Mouse (Mus musculus): ENCODE data around the gene Dusp7. TPM values are rescaled to one million over a fixed set of nuclear protein-coding genes. Genes with fewer than 3 reads are reported as not detected.

Gene Dusp7
- polyA plus RNA-seq, 1 experiment from 2014 or later, result 10.5 TPM

- H3K4me1 ChIP-seq, result peaks cover 69% of the 10 kb centered on the region
These were observed 2.4 kb downstream of the Dusp7 start for GRCm38 (mm10) chr9:106370620-106371383.

GRCm38 (mm10) chr9:106371384-106371671 lies 2.9 kb downstream of the Dusp7 start:
- ATAC-seq, result no peak
- Histone ChIP-seq H3K4me2 (peak overlapping the region; percentile 89), H3K36me3 (peaks cover 46% of the 10 kb centered on the region), H3K27ac (peak overlapping the region; percentile 32; the same call in 1 of the 2 replicates), H3K9ac (no peak overlapping the region), H3K9me3 (replicated peaks) (no peaks in the 10 kb centered on the region), H3K27me3 (replicated peaks) (peaks cover 23% of the 10 kb centered on the region), H3K4me3 (0 out of 2 replicates have a peak overlapping the region, but pooled peaks have one; percentile 8), H3K4me1 (peaks cover 68% of the 10 kb centered on the region)
- 62% methylated on average over 6 of the region's 6 CpGs for WGBS (ENCODE audit: insufficient replicate concordance)

More at GRCm38 (mm10) chr9:106370620-106371383, 2.4 kb downstream of the Dusp7 start:
- Histone ChIP-seq H3K4me2 (peak overlapping the region; percentile 89), H3K27me3 (replicated peaks) (peaks cover 28% of the 10 kb centered on the region), H3K9ac (no peak overlapping the region), H3K27ac (no peak overlapping the region; the same call in 1 of the 2 replicates), H3K36me3 (peaks cover 46% of the 10 kb centered on the region), H3K9me3 (replicated peaks) (no peaks in the 10 kb centered on the region), H3K4me3 (peak overlapping the region; percentile 80)
- ATAC-seq, result no peak
- WGBS (ENCODE audit: insufficient replicate concordance), result 83% methylated on average over 30 of the region's 30 CpGs

DNA sequence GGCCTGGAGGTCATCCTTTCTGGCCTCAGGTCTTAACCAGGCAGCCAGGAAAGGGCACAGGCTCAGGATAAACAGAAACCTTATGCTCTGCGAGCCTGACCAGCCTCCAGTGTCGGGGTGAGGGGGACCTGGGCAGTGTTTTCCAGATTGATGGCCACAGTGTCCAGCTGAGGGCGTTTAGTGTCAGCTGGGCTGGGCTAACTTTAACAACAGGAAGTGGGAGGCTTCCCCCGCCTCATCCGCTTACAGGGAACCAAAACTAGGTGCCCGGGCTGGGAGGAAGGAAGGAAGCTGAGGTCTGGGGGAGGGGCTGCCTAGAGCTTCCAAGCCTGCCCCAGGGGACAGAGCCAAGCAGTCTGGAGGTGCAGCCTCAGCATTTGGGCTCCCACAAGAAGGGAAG lies 3.3 kb downstream of the Dusp7 start:
- Histone ChIP-seq H3K4me3 (0 out of 2 replicates have a peak overlapping the region, but pooled peaks have one; percentile 8), H3K4me1 (peaks cover 63% of the 10 kb centered on the region), H3K27ac (peak overlapping the region; percentile 32; the same call in 1 of the 2 replicates), H3K9ac (no peak overlapping the region), H3K9me3 (replicated peaks) (no peaks in the 10 kb centered on the region), H3K27me3 (replicated peaks) (peaks cover 20% of the 10 kb centered on the region), H3K4me2 (peak overlapping the region; percentile 89), H3K36me3 (peaks cover 47% of the 10 kb centered on the region)
- ATAC-seq, result no peak
- WGBS (ENCODE audit: insufficient replicate concordance), result 23% methylated on average over 6 of the region's 6 CpGs

- no peak for ATAC-seq
- Histone ChIP-seq H3K36me3 (peaks cover 56% of the 10 kb centered on the region), H3K4me2 (peak overlapping the region; percentile 89), H3K4me3 (no peak overlapping the region), H3K9ac (no peak overlapping the region), H3K27ac (0 out of 2 replicates have a peak overlapping the region, but pooled peaks have one; percentile 14), H3K27me3 (replicated peaks) (peaks cover 20% of the 10 kb centered on the region), H3K9me3 (replicated peaks) (no peaks in the 10 kb centered on the region), H3K4me1 (peaks cover 56% of the 10 kb centered on the region)
- 79% methylated on average over 11 of the region's 11 CpGs for WGBS (ENCODE audit: insufficient replicate concordance)
These were observed 4.3 kb downstream of the Dusp7 start for GRCm38 (mm10) chr9:106372431-106373412.

- Histone ChIP-seq H3K4me1 (peaks cover 53% of the 10 kb centered on the region), H3K9ac (no peak overlapping the region; the same call in 1 of the 2 replicates), H3K4me2 (no peak overlapping the region), H3K27me3 (replicated peaks) (peaks cover 18% of the 10 kb centered on the region), H3K9me3 (replicated peaks) (no peaks in the 10 kb centered on the region), H3K36me3 (peaks cover 57% of the 10 kb centered on the region), H3K4me3 (no peak overlapping the region), H3K27ac (no peak overlapping the region)
- ATAC-seq, result no peak
- 80% methylated on average over 7 of the region's 7 CpGs for WGBS (ENCODE audit: insufficient replicate concordance)
These were observed 5.5 kb downstream of the Dusp7 start for GRCm38 (mm10) chr9:106373973-106374372.

- Histone ChIP-seq H3K4me1 (peaks cover 33% of the 10 kb centered on the region), H3K4me2 (no peak overlapping the region), H3K36me3 (peaks cover 40% of the 10 kb centered on the region), H3K4me3 (no peak overlapping the region), H3K27me3 (replicated peaks) (no peaks in the 10 kb centered on the region), H3K9ac (no peak overlapping the region), H3K27ac (no peak overlapping the region), H3K9me3 (replicated peaks) (no peaks in the 10 kb centered on the region)
- no peak for ATAC-seq
- 83% methylated on average over 8 of the region's 8 CpGs for WGBS (ENCODE audit: insufficient replicate concordance)
These were observed 8.8 kb downstream of the Dusp7 start for GRCm38 (mm10) chr9:106377247-106377646.

- no peak overlapping the region for H3K4me2 ChIP-seq
- no peak overlapping the region for H3K9ac ChIP-seq
- no peak overlapping the region for H3K27ac ChIP-seq
- 77% methylated on average over 3 of the region's 3 CpGs for WGBS (ENCODE audit: insufficient replicate concordance)
- H3K27me3 ChIP-seq (replicated peaks), result no peaks in the 10 kb centered on the region
- H3K9me3 ChIP-seq (replicated peaks), result no peaks in the 10 kb centered on the region
- H3K4me3 ChIP-seq, result no peak overlapping the region
- peaks cover 26% of the 10 kb centered on the region for H3K4me1 ChIP-seq
- no peak for ATAC-seq
- H3K36me3 ChIP-seq, result peaks cover 32% of the 10 kb centered on the region
These were observed 9.6 kb downstream of the Dusp7 start for GRCm38 (mm10) chr9:106378045-106378444.

DNA sequence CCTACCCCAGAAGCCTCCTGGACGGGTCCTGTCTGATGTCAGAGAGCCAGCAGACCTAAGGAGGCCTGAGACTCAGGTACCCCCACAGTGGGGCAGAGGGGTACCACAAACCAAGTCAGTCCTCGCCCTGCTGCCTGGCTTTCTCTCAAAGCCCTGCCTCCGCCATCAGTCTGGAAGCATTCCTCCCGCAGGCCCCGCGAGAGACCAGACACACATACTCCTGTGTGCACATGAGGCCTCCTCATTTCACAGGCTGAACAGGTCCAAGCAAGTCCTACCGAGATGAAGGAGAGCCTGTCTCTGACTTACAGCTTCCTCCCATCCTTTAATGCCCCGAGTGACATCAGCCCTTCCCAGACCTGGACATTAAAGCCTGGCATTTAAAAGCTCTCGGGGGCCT lies 10.3 kb downstream of the Dusp7 start:
- H3K4me3 ChIP-seq, result no peak overlapping the region
- peaks cover 5% of the 10 kb centered on the region for H3K27me3 ChIP-seq (replicated peaks)
- 75% methylated on average over 9 of the region's 9 CpGs for WGBS (ENCODE audit: insufficient replicate concordance)
- no peak overlapping the region for H3K27ac ChIP-seq
- peaks cover 25% of the 10 kb centered on the region for H3K36me3 ChIP-seq
- no peak overlapping the region for H3K9ac ChIP-seq
- H3K4me2 ChIP-seq, result no peak overlapping the region
- ATAC-seq, result no peak
- peaks cover 25% of the 10 kb centered on the region for H3K4me1 ChIP-seq
- H3K9me3 ChIP-seq (replicated peaks), result no peaks in the 10 kb centered on the region

DNA sequence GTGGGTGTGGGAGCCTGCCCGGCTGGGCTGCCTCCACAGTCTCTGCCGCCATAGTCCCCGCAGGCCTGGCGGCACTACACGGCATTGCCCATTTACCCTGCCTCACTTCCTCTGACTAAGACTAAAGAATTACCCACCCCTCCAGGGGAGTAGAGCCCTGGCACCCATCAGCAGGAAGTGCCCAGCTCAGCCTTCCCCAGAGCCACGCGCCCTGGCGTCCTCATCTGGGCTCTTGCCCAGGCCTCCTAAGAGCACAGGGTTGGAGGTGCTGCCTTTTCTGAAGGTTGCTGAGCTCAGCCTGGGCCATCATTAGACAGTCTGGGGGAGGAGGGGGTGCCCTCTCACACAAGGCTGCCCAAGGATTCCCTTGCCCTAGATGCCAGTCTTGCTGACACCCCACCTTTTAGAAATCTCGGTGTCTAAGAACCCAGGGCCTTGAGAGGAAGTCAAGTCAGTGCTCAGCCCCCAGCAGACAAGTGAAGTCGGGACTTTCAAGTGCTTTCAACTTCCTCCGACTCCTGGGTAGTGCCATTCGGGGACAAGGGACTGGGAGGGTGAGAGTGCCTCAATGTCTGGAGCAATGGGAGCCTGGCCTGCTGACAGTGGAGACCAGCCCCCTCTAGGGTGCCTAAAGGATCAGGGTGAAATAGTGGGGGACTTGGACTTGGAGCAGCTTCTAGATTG lies 17.9 kb downstream of the Dusp7 start:
- peaks cover 36% of the 10 kb centered on the region for H3K27me3 ChIP-seq (replicated peaks)
- H3K27ac ChIP-seq, result no peak overlapping the region
- H3K4me3 ChIP-seq, result no peak overlapping the region
- H3K36me3 ChIP-seq, result no peaks in the 10 kb centered on the region
- H3K9ac ChIP-seq, result no peak overlapping the region
- peaks cover 19% of the 10 kb centered on the region for H3K4me1 ChIP-seq
- no peak for ATAC-seq
- 72% methylated on average over 12 of the region's 12 CpGs for WGBS (ENCODE audit: insufficient replicate concordance)
- no peak overlapping the region for H3K4me2 ChIP-seq
- no peaks in the 10 kb centered on the region for H3K9me3 ChIP-seq (replicated peaks)

DNA sequence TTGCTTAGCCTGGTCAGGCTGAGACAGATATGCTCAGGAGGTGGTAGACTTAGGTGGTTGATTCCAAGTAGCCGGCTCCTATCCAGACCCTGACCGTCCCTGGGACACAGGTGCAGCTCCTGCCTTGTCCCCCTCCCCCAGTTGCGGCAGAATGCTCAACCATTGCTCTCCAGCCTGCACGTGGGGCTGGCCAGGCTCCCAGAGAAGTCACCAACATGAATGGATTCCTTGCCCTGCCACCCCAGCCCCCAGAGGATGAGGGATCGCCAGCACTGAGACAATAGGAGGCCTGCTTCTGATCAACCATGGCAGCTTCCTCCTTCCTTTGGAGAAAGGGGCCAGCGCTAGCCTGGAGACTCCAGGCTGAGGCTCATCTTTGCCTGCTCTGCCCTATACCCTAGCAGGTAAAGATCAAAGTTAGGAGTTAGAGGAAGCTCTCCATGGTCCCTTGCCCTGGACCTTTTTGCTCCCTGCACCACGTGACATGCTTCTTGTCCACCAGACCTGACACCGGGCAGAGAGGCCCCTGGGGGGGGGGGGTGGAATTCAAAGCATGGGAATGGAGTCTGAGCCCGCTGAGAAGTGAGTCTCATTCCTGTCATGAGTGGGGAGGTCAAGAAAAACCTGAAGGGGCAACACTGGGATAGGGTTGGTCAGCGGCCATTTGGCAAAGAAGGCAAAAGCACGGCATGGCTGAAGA lies 24.5 kb downstream of the Dusp7 start:
- Histone ChIP-seq H3K9me3 (replicated peaks) (no peaks in the 10 kb centered on the region), H3K27ac (no peak overlapping the region), H3K36me3 (no peaks in the 10 kb centered on the region), H3K9ac (no peak overlapping the region), H3K4me2 (no peak overlapping the region), H3K4me3 (no peak overlapping the region), H3K27me3 (replicated peaks) (peaks cover 14% of the 10 kb centered on the region), H3K4me1 (peaks cover 54% of the 10 kb centered on the region)
- no peak for ATAC-seq
- WGBS (ENCODE audit: insufficient replicate concordance), result 58% methylated on average over 11 of the region's 11 CpGs

DNA sequence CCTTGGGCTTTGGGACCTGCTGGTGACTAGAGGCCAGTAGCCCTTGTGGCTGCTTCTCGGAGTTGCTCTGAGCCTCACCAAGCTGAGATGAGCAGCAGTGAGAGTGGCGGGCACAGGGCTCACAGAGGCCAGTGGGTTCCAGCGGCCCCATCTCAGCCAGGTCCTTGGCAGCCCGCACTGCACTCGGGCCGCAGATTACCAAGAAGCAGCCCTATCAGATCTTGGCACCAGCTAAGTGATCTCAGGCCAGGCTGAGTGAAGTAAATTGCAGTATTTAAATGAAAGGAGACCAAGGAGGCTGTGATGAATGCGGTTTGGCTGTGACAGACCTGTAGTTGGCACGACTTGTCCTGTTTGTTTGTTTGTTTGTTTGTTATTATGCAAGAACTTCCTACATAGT lies 25.1 kb downstream of the Dusp7 start:
- no peak for ATAC-seq
- no peak overlapping the region for H3K27ac ChIP-seq
- H3K9me3 ChIP-seq (replicated peaks), result no peaks in the 10 kb centered on the region
- no peak overlapping the region for H3K4me3 ChIP-seq
- no peaks in the 10 kb centered on the region for H3K36me3 ChIP-seq
- peaks cover 13% of the 10 kb centered on the region; the same call in 1 of the 2 replicates for H3K27me3 ChIP-seq (replicated peaks)
- no peak overlapping the region for H3K9ac ChIP-seq
- H3K4me2 ChIP-seq, result no peak overlapping the region
- WGBS (ENCODE audit: insufficient replicate concordance), result 72% methylated on average over 8 of the region's 8 CpGs
- peaks cover 57% of the 10 kb centered on the region for H3K4me1 ChIP-seq

All from liver, embryonic 12.5 days (tissue).